Mouse (Mus musculus): ENCODE data around the gene Nasp. TPM values are rescaled to one million over a fixed set of nuclear protein-coding genes. Genes with fewer than 3 reads are reported as not detected.
"Not testable (repeated sequence)": the region's sequence is repeated elsewhere in the genome, so short reads cannot be mapped to it uniquely, and the experiment has no call there.

Nasp gene
- total RNA-seq (2014; rRNA removed) (40.5 and 53.2 TPM in 2 replicates), polyA plus RNA-seq (2015; fragmentation: Nextera tagmentation; extraction: Ambion mirVana) (73.9 and 78.7 TPM in 2 replicates)

- Histone ChIP-seq H3K9ac (replicated peaks; ENCODE audit: low read length) (peak within 1 kb of the TSS; percentile 85), H3K4me3 (ENCODE audit: low read length) (peak within 1 kb of the TSS; percentile 80), H3K36me3 (ENCODE audit: insufficient read depth, low read length) (no peaks in the 10 kb centered on the region), H3K4me2 (ENCODE audit: low read depth, low read length) (peak within 1 kb of the TSS; percentile 86), H3K9me3 (ENCODE audit: low read length) (no peaks in the 10 kb centered on the region), H3K27me3 (ENCODE audit: insufficient read depth, low read length) (no peaks in the 10 kb centered on the region), H3K27ac (peak within 1 kb of the TSS; percentile 94), H3K4me1 (ENCODE audit: insufficient read depth, low read length) (0 out of 2 replicates have a peak, but pooled peaks cover 9% of the 10 kb centered on the region)
- DNase-seq (ENCODE audit: low spot score) (peak; percentile 93), ATAC-seq (peak; percentile 85)
- WGBS: 8% methylated on average over 23 of the region's 23 CpGs
- TF ChIP-seq CTCF (IDR thresholded peaks at IDR 0.05; ENCODE audit: low read depth): no peak
These were observed at the start of gene Nasp for GRCm38 (mm10) chr4:116627722-116628662. Gene Nasp (minus strand): TSS chr4:116627941.

- Histone ChIP-seq H3K9me3 (ENCODE audit: low read length) (no peaks in the 10 kb centered on the region), H3K36me3 (ENCODE audit: insufficient read depth, low read length) (no peaks in the 10 kb centered on the region), H3K27me3 (ENCODE audit: insufficient read depth, low read length) (no peaks in the 10 kb centered on the region), H3K4me1 (ENCODE audit: insufficient read depth, low read length) (no peaks in the 10 kb centered on the region), H3K27ac (no peak overlapping the region), H3K4me2 (ENCODE audit: low read depth, low read length) (no peak overlapping the region), H3K4me3 (ENCODE audit: low read length) (no peak overlapping the region), H3K9ac (replicated peaks; ENCODE audit: low read length) (no peak overlapping the region)
- DNase-seq (ENCODE audit: low spot score) (no peak), ATAC-seq (no peak)
- 90% methylated on average over 3 of the region's 3 CpGs for WGBS
- TF ChIP-seq CTCF (IDR thresholded peaks at IDR 0.05; ENCODE audit: low read depth): no peak
These were observed 48.3 kb upstream of the Nasp start for GRCm38 (mm10) chr4:116676027-116676426.

GRCm38 (mm10) chr4:116674761-116675160 lies 47.0 kb upstream of the Nasp start:
- not testable (repeated sequence) for H3K9me3 ChIP-seq (ENCODE audit: low read length); H3K36me3 ChIP-seq (ENCODE audit: insufficient read depth, low read length); DNase-seq (ENCODE audit: low spot score); H3K4me1 ChIP-seq (ENCODE audit: insufficient read depth, low read length); H3K27me3 ChIP-seq (ENCODE audit: insufficient read depth, low read length); H3K27ac ChIP-seq; H3K4me3 ChIP-seq (ENCODE audit: low read length); H3K9ac ChIP-seq (replicated peaks; ENCODE audit: low read length); ATAC-seq; H3K4me2 ChIP-seq (ENCODE audit: low read depth, low read length)
- 93% methylated on average over 6 of the region's 6 CpGs for WGBS

GRCm38 (mm10) chr4:116672785-116673184 lies 45.0 kb upstream of the Nasp start:
- ATAC-seq: no peak
- Histone ChIP-seq H3K27me3 (ENCODE audit: insufficient read depth, low read length) (no peaks in the 10 kb centered on the region), H3K36me3 (ENCODE audit: insufficient read depth, low read length) (no peaks in the 10 kb centered on the region), H3K9me3 (ENCODE audit: low read length) (no peaks in the 10 kb centered on the region), H3K4me3 (ENCODE audit: low read length) (no peak overlapping the region), H3K4me1 (ENCODE audit: insufficient read depth, low read length) (no peaks in the 10 kb centered on the region), H3K4me2 (ENCODE audit: low read depth, low read length) (no peak overlapping the region), H3K27ac (no peak overlapping the region), H3K9ac (replicated peaks; ENCODE audit: low read length) (no peak overlapping the region)
- TF ChIP-seq CTCF (IDR thresholded peaks at IDR 0.05; ENCODE audit: low read depth): no peak
- DNase-seq (ENCODE audit: low spot score): no peak
- 75% methylated on average over 2 of the region's 2 CpGs for WGBS

GRCm38 (mm10) chr4:116669291-116669690 lies 41.5 kb upstream of the Nasp start:
- 59% methylated on average over 2 of the region's 2 CpGs for WGBS

GRCm38 (mm10) chr4:116668145-116668544 lies 40.4 kb upstream of the Nasp start:
- no peaks in the 10 kb centered on the region for H3K4me1 ChIP-seq (ENCODE audit: insufficient read depth, low read length)
- DNase-seq (ENCODE audit: low spot score) (no peak), ATAC-seq (no peak)
- no peak overlapping the region for H3K4me2 ChIP-seq (ENCODE audit: low read depth, low read length)
- no peaks in the 10 kb centered on the region for H3K27me3 ChIP-seq (ENCODE audit: insufficient read depth, low read length)
- H3K9ac ChIP-seq (replicated peaks; ENCODE audit: low read length): no peak overlapping the region
- 61% methylated on average over 3 of the region's 3 CpGs for WGBS
- no peaks in the 10 kb centered on the region for H3K36me3 ChIP-seq (ENCODE audit: insufficient read depth, low read length)
- H3K4me3 ChIP-seq (ENCODE audit: low read length): no peak overlapping the region
- no peak for TF ChIP-seq CTCF (IDR thresholded peaks at IDR 0.05; ENCODE audit: low read depth)
- H3K9me3 ChIP-seq (ENCODE audit: low read length): no peaks in the 10 kb centered on the region
- no peak overlapping the region for H3K27ac ChIP-seq

More at GRCm38 (mm10) chr4:116669291-116669690, 41.5 kb upstream of the Nasp start:
- no peaks in the 10 kb centered on the region for H3K4me1 ChIP-seq (ENCODE audit: insufficient read depth, low read length)
- H3K36me3 ChIP-seq (ENCODE audit: insufficient read depth, low read length): no peaks in the 10 kb centered on the region
- DNase-seq (ENCODE audit: low spot score) (no peak), ATAC-seq (no peak)
- H3K4me2 ChIP-seq (ENCODE audit: low read depth, low read length): no peak overlapping the region
- no peak overlapping the region for H3K4me3 ChIP-seq (ENCODE audit: low read length)
- no peaks in the 10 kb centered on the region for H3K27me3 ChIP-seq (ENCODE audit: insufficient read depth, low read length)
- H3K9me3 ChIP-seq (ENCODE audit: low read length): no peaks in the 10 kb centered on the region
- TF ChIP-seq CTCF (IDR thresholded peaks at IDR 0.05; ENCODE audit: low read depth): peak; percentile 38
- H3K27ac ChIP-seq: no peak overlapping the region
- H3K9ac ChIP-seq (replicated peaks; ENCODE audit: low read length): no peak overlapping the region

- no peak overlapping the region for H3K4me3 ChIP-seq (ENCODE audit: low read length)
- no peaks in the 10 kb centered on the region for H3K36me3 ChIP-seq (ENCODE audit: insufficient read depth, low read length)
- H3K27me3 ChIP-seq (ENCODE audit: insufficient read depth, low read length): no peaks in the 10 kb centered on the region
- no peak overlapping the region for H3K27ac ChIP-seq
- no peak for TF ChIP-seq CTCF (IDR thresholded peaks at IDR 0.05; ENCODE audit: low read depth)
- DNase-seq (ENCODE audit: low spot score) (no peak), ATAC-seq (no peak)
- no peak overlapping the region for H3K4me2 ChIP-seq (ENCODE audit: low read depth, low read length)
- no peak overlapping the region for H3K9ac ChIP-seq (replicated peaks; ENCODE audit: low read length)
- H3K4me1 ChIP-seq (ENCODE audit: insufficient read depth, low read length): no peaks in the 10 kb centered on the region
- WGBS: 61% methylated on average over 4 of the region's 4 CpGs
- no peaks in the 10 kb centered on the region for H3K9me3 ChIP-seq (ENCODE audit: low read length)
These were observed 38.9 kb upstream of the Nasp start for GRCm38 (mm10) chr4:116666625-116667024.
